Mouse (Mus musculus) erythroblast, adult 5-6 weeks (primary cell): Measurements from ENCODE around the gene Rce1. TPM values are rescaled to one million over a fixed set of nuclear protein-coding genes. Genes with fewer than 3 reads are reported as not detected.

Experiments used
- ATAC-seq: replicated peaks from 2 replicates; pipeline ENCODE4 v1.8.0; 2016; ENCODE audit warnings: moderate number of reproducible peaks, mild to moderate bottlenecking, moderate TSS enrichment, inconsistent platforms; ENCODE audit not compliant: poor library complexity, low FRiP score, severe bottlenecking
- total RNA-seq, 2 experiments: library from RNA; stranded (forward) in 1 of 2; stranded (reverse) in 1 of 2; fragments of 150-400 nt in 1 of 2; fragments of 200-764, 138-1000 nt in 1 of 2; gene quantifications; 2 replicates each; pipeline versions ENCODE4 v1.2.3 to v1.2.4; 2015 to 2017; ENCODE audit warnings: low replicate concordance in 2 of 2

Rce1 gene
- total RNA-seq, 2 experiments from 2014 or later, result 10.6 to 17.3 TPM

- ATAC-seq, result no peak
Observed at GRCm38 (mm10) chr19:4573241-4573640, 52.2 kb downstream of the Rce1 start.

Other genes with a start within 250 kb of the Rce1 start
- 56.6 and 57.5 TPM in 2 replicates for gene Kdm2a, start 227.4 kb downstream of the Rce1 start, total RNA-seq (2015; ENCODE audit: low replicate concordance)
- gene Kdm2a, start 227.4 kb downstream of the Rce1 start, total RNA-seq (2017; ENCODE audit: low replicate concordance), result 71.1 and 123 TPM in 2 replicates
- gene Rhod, start 186.2 kb downstream of the Rce1 start, total RNA-seq (2015; ENCODE audit: low replicate concordance), result not detected in 2 replicates
- not detected in 2 replicates for gene Rhod, start 186.2 kb downstream of the Rce1 start, total RNA-seq (2017; ENCODE audit: low replicate concordance)
- not detected in 2 replicates for gene Syt12, start 148.2 kb downstream of the Rce1 start, total RNA-seq (2015; ENCODE audit: low replicate concordance)
- not detected in 2 replicates for gene Syt12, start 148.2 kb downstream of the Rce1 start, total RNA-seq (2017; ENCODE audit: low replicate concordance)
- gene 2010003K11Rik, start 127.1 kb downstream of the Rce1 start, total RNA-seq (2015; ENCODE audit: low replicate concordance), result not detected in 2 replicates
- 0.94 TPM in 1 of 2 replicates, not detected in the other for gene 2010003K11Rik, start 127.1 kb downstream of the Rce1 start, total RNA-seq (2017; ENCODE audit: low replicate concordance)
- 15.0 and 32.6 TPM in 2 replicates for gene Pcx, start 115.2 kb downstream of the Rce1 start, total RNA-seq (2015; ENCODE audit: low replicate concordance)
- gene Pcx, start 115.2 kb downstream of the Rce1 start, total RNA-seq (2017; ENCODE audit: low replicate concordance), result 31.5 and 31.9 TPM in 2 replicates
- gene Lrfn4, start 10.0 kb downstream of the Rce1 start, total RNA-seq (2015; ENCODE audit: low replicate concordance), result 0.38 and 0.63 TPM in 2 replicates
- not detected in 2 replicates for gene Lrfn4, start 10.0 kb downstream of the Rce1 start, total RNA-seq (2017; ENCODE audit: low replicate concordance)
- not detected in 2 replicates for gene Gm960, start 73.0 kb upstream of the Rce1 start, total RNA-seq (2015; ENCODE audit: low replicate concordance)
- gene Gm960, start 73.0 kb upstream of the Rce1 start, total RNA-seq (2017; ENCODE audit: low replicate concordance), result 0.56 TPM in 1 of 2 replicates, not detected in the other
- gene Sptbn2, start 85.5 kb upstream of the Rce1 start, total RNA-seq (2015; ENCODE audit: low replicate concordance), result not detected in 2 replicates
- not detected in 2 replicates for gene Sptbn2, start 85.5 kb upstream of the Rce1 start, total RNA-seq (2017; ENCODE audit: low replicate concordance)
- gene Rbm4b, start 130.9 kb upstream of the Rce1 start, total RNA-seq (2015; ENCODE audit: low replicate concordance), result 0.58 and 4.0 TPM in 2 replicates
- gene Rbm4b, start 130.9 kb upstream of the Rce1 start, total RNA-seq (2017; ENCODE audit: low replicate concordance), result 6.6 and 7.5 TPM in 2 replicates
- 50.5 and 66.9 TPM in 2 replicates for gene Rbm4, start 168.3 kb upstream of the Rce1 start, total RNA-seq (2015; ENCODE audit: low replicate concordance)
- 139 and 185 TPM in 2 replicates for gene Rbm4, start 168.3 kb upstream of the Rce1 start, total RNA-seq (2017; ENCODE audit: low replicate concordance)
- gene Gm21992, start 186.0 kb upstream of the Rce1 start, total RNA-seq (2015; ENCODE audit: low replicate concordance), result 7.7 and 74.0 TPM in 2 replicates
- gene Gm21992, start 186.0 kb upstream of the Rce1 start, total RNA-seq (2017; ENCODE audit: low replicate concordance), result 20.6 and 28.2 TPM in 2 replicates
- 63.8 and 73.6 TPM in 2 replicates for gene Rbm14, start 186.0 kb upstream of the Rce1 start, total RNA-seq (2015; ENCODE audit: low replicate concordance)
- gene Rbm14, start 186.0 kb upstream of the Rce1 start, total RNA-seq (2017; ENCODE audit: low replicate concordance), result 59.4 and 71.3 TPM in 2 replicates
- 12.3 and 18.8 TPM in 2 replicates for gene Ccs, start 213.7 kb upstream of the Rce1 start, total RNA-seq (2015; ENCODE audit: low replicate concordance)
- gene Ccs, start 213.7 kb upstream of the Rce1 start, total RNA-seq (2017; ENCODE audit: low replicate concordance), result 24.4 and 66.9 TPM in 2 replicates
- gene Ccdc87, start 213.7 kb upstream of the Rce1 start, total RNA-seq (2015; ENCODE audit: low replicate concordance), result not detected in 2 replicates
- gene Ccdc87, start 213.7 kb upstream of the Rce1 start, total RNA-seq (2017; ENCODE audit: low replicate concordance), result not detected in 2 replicates
- 79.7 and 90.9 TPM in 2 replicates for gene Ctsf, start 229.5 kb upstream of the Rce1 start, total RNA-seq (2015; ENCODE audit: low replicate concordance)
- gene Ctsf, start 229.5 kb upstream of the Rce1 start, total RNA-seq (2017; ENCODE audit: low replicate concordance), result 51.5 and 94.7 TPM in 2 replicates